Mouse (Mus musculus) erythroblast, adult 5-6 weeks (primary cell): Measurements from ENCODE around the gene Mfap1b. TPM values are rescaled to one million over a fixed set of nuclear protein-coding genes. Genes with fewer than 3 reads are reported as not detected.
"Not testable (repeated sequence)": the region's sequence is repeated elsewhere in the genome, so short reads cannot be mapped to it uniquely, and the experiment has no call there.

ENCODE experiments used
- ATAC-seq: replicated peaks from 2 replicates; pipeline ENCODE4 v1.8.0; 2016; ENCODE audit warnings: moderate number of reproducible peaks, mild to moderate bottlenecking, moderate TSS enrichment, inconsistent platforms; ENCODE audit not compliant: poor library complexity, low FRiP score, severe bottlenecking
- total RNA-seq, 2 experiments: library from RNA; stranded (forward) in 1 of 2; stranded (reverse) in 1 of 2; fragments of 150-400 nt in 1 of 2; fragments of 200-764, 138-1000 nt in 1 of 2; gene quantifications; 2 replicates each; pipeline versions ENCODE4 v1.2.3 to v1.2.4; 2015 to 2017; ENCODE audit warnings: low replicate concordance in 2 of 2

Gene Mfap1b
- 6.9 and 16.3 TPM in 2 replicates for total RNA-seq (2015; ENCODE audit: low replicate concordance)
- total RNA-seq (2017; ENCODE audit: low replicate concordance), result 20.6 and 22.9 TPM in 2 replicates

- ATAC-seq, result peak; percentile 98
Observed at GRCm38 (mm10) chr2:121473301-121474179, at the start of gene Mfap1b. Gene Mfap1b, minus strand, starts transcription at chr2:121474067.

GRCm38 (mm10) chr2:121522830-121523229, 49.0 kb upstream of the Mfap1b start:
- not testable (repeated sequence) for ATAC-seq

GRCm38 (mm10) chr2:121522006-121522405, 48.1 kb upstream of the Mfap1b start:
- no peak for ATAC-seq

GRCm38 (mm10) chr2:121518711-121519110, 44.8 kb upstream of the Mfap1b start:
- not testable (repeated sequence) for ATAC-seq

GRCm38 (mm10) chr2:121518106-121518505, 44.2 kb upstream of the Mfap1b start:
- ATAC-seq, result no peak

GRCm38 (mm10) chr2:121514211-121514610, 40.3 kb upstream of the Mfap1b start:
- no peak for ATAC-seq

GRCm38 (mm10) chr2:121512991-121513765, 39.3 kb upstream of the Mfap1b start:
- not testable (repeated sequence) for ATAC-seq

- ATAC-seq, result no peak
Observed at GRCm38 (mm10) chr2:121511401-121511800, 37.5 kb upstream of the Mfap1b start.

- ATAC-seq, result peak; percentile 76
Observed at GRCm38 (mm10) chr2:121509584-121509983, 35.7 kb upstream of the Mfap1b start.

GRCm38 (mm10) chr2:121507951-121508330, 34.1 kb upstream of the Mfap1b start:
- no peak for ATAC-seq

GRCm38 (mm10) chr2:121507173-121507950, 33.5 kb upstream of the Mfap1b start:
- ATAC-seq, result no peak

- peak; percentile 90 for ATAC-seq
Observed at GRCm38 (mm10) chr2:121505942-121506882, 32.3 kb upstream of the Mfap1b start, which contains the start of the genes Mfap1a and Wdr76. Gene Mfap1a, minus strand, starts transcription at chr2:121506665. Gene Wdr76, plus strand, starts transcription at chr2:121506723.

- 0 out of 2 replicates have a peak, but pooled peaks have one; percentile 45 for ATAC-seq
Observed at GRCm38 (mm10) chr2:121501550-121501949, 27.7 kb upstream of the Mfap1b start.

- not testable (repeated sequence) for ATAC-seq
Observed at GRCm38 (mm10) chr2:121484403-121484802, 10.5 kb upstream of the Mfap1b start.

GRCm38 (mm10) chr2:121483576-121483975, 9.7 kb upstream of the Mfap1b start:
- ATAC-seq, result no peak

GRCm38 (mm10) chr2:121480916-121481315, 7.0 kb upstream of the Mfap1b start:
- ATAC-seq, result peak; percentile 70

- ATAC-seq, result peak; percentile 77
Observed at GRCm38 (mm10) chr2:121480498-121480897, 6.6 kb upstream of the Mfap1b start.

GRCm38 (mm10) chr2:121477491-121478266, 3.8 kb upstream of the Mfap1b start:
- no peak for ATAC-seq
